11 mouse cellular contexts compared by ENCODE assay signal in the genomic region with DNA sequence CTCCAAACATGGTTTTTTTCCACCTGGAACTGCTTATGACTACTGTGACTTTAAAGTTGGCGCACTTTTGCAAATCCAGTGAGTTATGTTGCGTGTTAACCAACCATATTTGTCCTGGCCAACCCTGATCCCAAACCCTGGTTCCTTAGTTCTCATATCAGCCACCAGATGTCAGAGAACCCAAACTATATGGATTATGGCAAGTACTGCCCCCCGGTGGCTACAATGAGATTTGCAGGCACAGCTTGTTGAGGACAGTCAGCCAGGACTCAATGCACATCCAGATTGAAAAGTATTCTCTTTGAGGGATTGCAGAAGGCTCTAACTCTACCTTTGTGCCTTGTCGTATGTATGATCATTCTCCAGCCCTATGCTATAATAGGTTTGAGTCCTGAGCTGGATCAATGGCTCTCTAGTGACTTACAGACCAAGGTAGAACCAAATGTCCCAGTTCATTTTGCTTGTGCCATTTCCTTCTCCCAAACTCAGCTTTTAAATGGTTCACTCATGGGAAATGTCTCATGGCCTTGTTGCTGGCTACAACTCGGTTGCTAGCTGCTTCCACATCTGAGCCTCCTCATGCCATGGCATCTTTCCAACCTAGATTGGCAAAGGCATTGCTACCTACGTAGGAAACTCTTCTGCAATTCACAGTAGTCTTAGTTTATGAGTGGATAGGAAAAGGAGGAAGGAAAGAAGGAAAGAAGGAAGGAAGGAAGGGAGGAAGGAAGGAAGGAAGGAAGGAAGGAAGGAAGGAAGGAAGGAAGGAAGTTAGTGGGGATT.
DNase-seq lines count a peak whose midpoint lies in the region; ATAC-seq and TF ChIP-seq lines count a peak whose summit lies in the region.
"Had no signal": no experiment of that assay in that cellular context is flagged by ENCODE, and none has a peak within 500 bp of the region (broad histone marks: within the 10 kb centered on the region; RNA-seq: fewer than 3 reads in every experiment).

No protein-coding gene starts in this region.

- no peaks in the 10 kb centered on the region; the same call in 1 of the 2 replicates for H3K27me3 ChIP-seq in G1E (ENCODE audit: insufficient read depth, low read length)
- 0 out of 2 replicates have a peak, but pooled peaks cover 3% of the 10 kb centered on the region for H3K27me3 ChIP-seq in small intestine, adult 2 months (ENCODE audit: control insufficient read depth, insufficient read depth, low read length)
- H3K27me3 ChIP-seq: midbrain, embryonic 15.5 days had no signal

- 68% methylated on average over 6 of the region's 6 CpGs for WGBS in small intestine, adult 2 months

- DNase-seq in embryo, embryonic 10.5 days (ENCODE audit: low spot score): peak; percentile 58
- no peak for DNase-seq in embryo, embryonic 10 days (ENCODE audit: low spot score)
- peak; percentile 22 to 45 for DNase-seq in left cerebral cortex, postnatal 14 days (ENCODE audit: low spot score in 2 of 2)
- DNase-seq in left cerebral cortex, postnatal 36 days (ENCODE audit: low spot score in 2 of 2): no peak
- DNase-seq in G1E (ENCODE audit: low spot score): no peak
- no peak for DNase-seq in spleen, postnatal 4 days (ENCODE audit: low spot score in 2 of 2)
- no peak for DNase-seq in layer of hippocampus, postnatal 14 days (ENCODE audit: low spot score in 2 of 2)
- DNase-seq: cerebellum, adult 8-10 months had no signal

- intact Hi-C loops in left cerebral cortex, postnatal 14 days (cut with DNase I): no loop called here
- intact Hi-C loops in left cerebral cortex, postnatal 36 days (cut with DNase I): no loop called here

- no peak overlapping the region for H3K27ac ChIP-seq in small intestine, adult 2 months (ENCODE audit: insufficient read depth, low read depth, low read length)
- H3K27ac ChIP-seq: limb, embryonic 12.5 days; midbrain, embryonic 15.5 days had no signal

- TF ChIP-seq CTCF in G1E (IDR thresholded peaks at IDR 0.05; ENCODE audit: low read depth, low read length): peak; percentile 49
- peak; percentile 40; the same call in 1 of the 2 replicates for TF ChIP-seq CTCF in small intestine, adult 2 months (IDR thresholded peaks at IDR 0.05; ENCODE audit: extremely low read depth, insufficient read length, insufficient replicate concordance, low read depth, low read length)

- no peak for TF ChIP-seq POLR2A in small intestine, adult 2 months (IDR thresholded peaks at IDR 0.05; ENCODE audit: low read depth, low read length)

- H3K9me3 ChIP-seq in G1E (replicated peaks): no peaks in the 10 kb centered on the region
- H3K9me3 ChIP-seq: midbrain, embryonic 15.5 days had no signal

- H3K4me1 ChIP-seq in G1E (ENCODE audit: insufficient read depth, low read depth, low read length): no peaks in the 10 kb centered on the region
- no peaks in the 10 kb centered on the region for H3K4me1 ChIP-seq in small intestine, adult 2 months (ENCODE audit: control insufficient read depth, insufficient read depth, insufficient read length, low read length)

- no peak for ATAC-seq in G1E (ENCODE audit: extremely low read depth, insufficient number of reproducible peaks, low FRiP score, poor library complexity, severe bottlenecking)
- ATAC-seq: midbrain, embryonic 15.5 days had no signal

- no peaks in the 10 kb centered on the region for H3K36me3 ChIP-seq in G1E (replicated peaks)
- no peaks in the 10 kb centered on the region for H3K36me3 ChIP-seq in small intestine, adult 2 months (ENCODE audit: control insufficient read depth, insufficient read depth, low read length)
- H3K36me3 ChIP-seq: limb, embryonic 12.5 days; midbrain, embryonic 15.5 days had no signal

- no peak overlapping the region for H3K4me3 ChIP-seq in G1E (ENCODE audit: low read depth, low read length)
- H3K4me3 ChIP-seq in small intestine, adult 2 months (ENCODE audit: low read depth, low read length): no peak overlapping the region
- H3K4me3 ChIP-seq: limb, embryonic 12.5 days; midbrain, embryonic 15.5 days had no signal

Comparison
In these comparisons a context has a peak if more than half of its experiments do, and no peak if none do; other contexts are left out.
1. DNase-seq: peak in embryo, embryonic 10.5 days (single experiment) and left cerebral cortex, postnatal 14 days (2 of 2); none in embryo, embryonic 10 days (single experiment), left cerebral cortex, postnatal 36 days (0 of 2), G1E (single experiment), spleen, postnatal 4 days (0 of 2) and layer of hippocampus, postnatal 14 days (0 of 2).